Mouse (Mus musculus): ENCODE measurements around the gene Eif2b3.
A peak's percentile ranks its signal among the peaks of the same experiment; 100 is the strongest.

Eif2b3 gene

DNA sequence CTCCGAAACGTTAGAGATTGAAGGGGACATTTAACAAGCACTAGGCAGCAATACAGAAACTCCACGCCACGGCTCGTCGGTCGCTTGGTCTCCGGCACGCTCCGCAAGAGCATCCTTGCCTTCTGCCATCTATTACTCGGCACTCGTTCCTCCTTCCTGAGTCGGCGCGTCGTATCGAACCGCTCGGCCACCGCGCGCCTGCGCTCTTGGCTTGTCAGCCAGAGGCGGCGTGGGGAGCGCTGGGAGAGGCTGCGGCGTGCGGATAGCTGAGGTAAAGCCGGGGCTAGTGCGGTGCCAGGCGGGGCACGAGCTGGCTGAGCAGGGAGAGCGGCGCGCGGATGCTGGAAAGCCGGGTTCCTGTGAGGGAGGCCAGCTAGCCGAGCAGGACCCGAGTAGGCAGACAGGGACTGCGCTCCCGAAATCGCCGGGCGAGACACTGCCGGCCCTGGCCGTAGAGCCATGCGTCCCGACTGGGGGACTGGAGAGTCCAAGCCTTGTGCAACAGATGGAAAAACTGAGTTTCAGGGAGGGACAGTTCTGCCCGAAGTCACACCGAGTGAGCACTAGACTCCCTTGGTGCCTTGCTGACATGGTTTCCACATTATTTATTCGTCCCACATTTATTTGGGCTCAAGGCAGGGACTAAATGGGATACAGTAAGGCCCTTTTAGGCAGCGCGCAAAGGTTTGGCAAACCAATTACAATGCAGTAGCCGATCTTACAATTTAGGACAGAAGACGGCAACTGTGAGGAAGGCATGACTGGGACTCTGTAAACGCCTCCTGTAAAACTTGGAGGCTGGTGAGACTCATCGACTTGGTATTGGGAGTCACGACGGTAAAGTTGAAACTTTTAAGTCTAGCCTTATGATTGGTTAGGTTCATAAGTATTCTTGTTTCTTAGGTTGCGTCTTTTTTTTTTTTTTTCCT is at the start of gene Eif2b3:
Gene Eif2b3, plus strand, starts transcription at position 197 of the 929 bp plus-strand sequence.
- DNase-seq (ENCODE audit: low spot score), result peak; percentile 55

DNA sequence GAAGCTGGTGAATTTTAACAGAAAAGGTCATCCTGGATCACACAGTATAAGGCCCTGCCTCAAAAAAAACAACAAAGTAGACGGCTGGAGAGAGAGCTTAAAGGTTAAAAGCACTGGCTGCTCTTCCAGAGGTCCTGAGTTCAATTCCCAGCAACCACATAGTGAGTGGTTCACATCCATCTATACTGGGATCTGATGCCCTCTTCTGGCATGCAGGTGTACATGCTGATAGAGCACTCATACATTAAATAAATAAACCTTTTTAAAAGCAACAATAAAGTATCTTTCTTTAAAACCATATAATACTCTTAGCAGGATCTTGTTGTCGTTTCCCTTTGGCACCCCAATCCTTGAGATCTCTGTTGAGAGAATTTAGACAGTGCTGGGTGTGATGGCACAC is 42.7 kb upstream of the Eif2b3 start:
- no peak for DNase-seq (ENCODE audit: low spot score)

DNA sequence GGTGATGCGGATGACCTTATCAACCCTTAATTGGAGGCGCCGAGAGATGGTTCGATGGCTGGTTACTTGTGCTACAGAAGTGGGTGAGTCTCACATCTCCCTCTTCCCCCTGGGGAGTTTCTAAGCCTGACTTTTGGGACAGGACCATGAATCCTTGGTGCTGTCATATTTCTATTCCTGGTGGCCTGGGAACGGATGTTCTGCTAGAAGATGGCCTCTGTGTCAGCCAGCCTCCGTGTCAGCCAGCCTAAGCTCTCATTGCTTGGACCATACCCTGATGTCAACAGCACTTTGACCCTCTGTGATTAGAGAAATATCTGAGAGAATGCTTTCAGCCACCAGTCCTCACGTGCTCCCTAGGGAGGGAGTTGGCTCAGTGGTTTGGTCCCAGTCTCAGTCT is 33.5 kb upstream of the Eif2b3 start:
- DNase-seq (ENCODE audit: low spot score), result no peak

DNA sequence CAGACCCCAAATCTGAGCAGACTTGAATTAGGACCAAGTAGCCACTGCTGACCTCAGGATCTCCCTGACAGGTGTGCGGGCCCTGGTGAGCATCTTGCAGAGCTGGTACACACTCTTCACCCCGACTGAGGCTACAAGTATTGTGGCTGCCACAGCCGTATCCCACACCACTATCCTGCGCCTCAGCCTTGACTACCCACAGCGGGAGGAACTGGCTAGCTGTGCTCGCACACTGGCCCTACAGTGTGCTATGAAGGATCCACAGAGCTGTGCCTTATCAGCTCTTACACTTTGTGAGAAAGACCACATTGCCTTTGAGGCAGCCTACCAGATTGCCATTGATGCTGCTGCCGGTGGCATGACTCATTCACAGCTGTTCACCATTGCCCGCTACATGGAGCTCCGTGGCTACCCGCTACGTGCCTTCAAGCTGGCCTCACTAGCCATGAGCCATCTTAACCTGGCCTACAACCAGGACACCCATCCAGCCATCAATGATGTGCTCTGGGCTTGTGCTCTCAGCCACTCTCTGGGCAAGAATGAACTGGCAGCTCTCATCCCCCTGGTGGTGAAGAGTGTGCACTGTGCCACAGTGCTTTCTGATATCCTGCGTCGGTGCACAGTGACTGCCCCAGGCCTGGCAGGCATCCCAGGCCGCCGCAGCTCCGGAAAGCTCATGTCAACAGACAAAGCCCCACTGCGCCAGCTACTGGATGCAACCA is 32.6 kb upstream of the Eif2b3 start:
- DNase-seq (ENCODE audit: low spot score), result no peak

DNA sequence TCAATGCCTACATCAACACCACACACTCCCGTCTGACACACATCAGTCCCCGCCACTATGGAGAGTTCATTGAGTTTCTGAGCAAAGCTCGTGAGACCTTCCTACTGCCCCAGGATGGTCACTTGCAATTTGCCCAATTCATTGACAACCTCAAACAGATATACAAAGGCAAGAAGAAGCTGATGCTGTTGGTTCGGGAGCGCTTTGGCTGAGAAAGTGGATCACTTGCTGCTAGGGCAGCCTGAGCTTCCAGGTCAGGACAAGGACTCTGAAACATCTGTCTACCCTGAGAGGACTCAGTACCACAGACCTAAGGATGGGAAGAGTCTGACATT is 32.1 kb upstream of the Eif2b3 start:
- no peak for DNase-seq (ENCODE audit: low spot score)

DNA sequence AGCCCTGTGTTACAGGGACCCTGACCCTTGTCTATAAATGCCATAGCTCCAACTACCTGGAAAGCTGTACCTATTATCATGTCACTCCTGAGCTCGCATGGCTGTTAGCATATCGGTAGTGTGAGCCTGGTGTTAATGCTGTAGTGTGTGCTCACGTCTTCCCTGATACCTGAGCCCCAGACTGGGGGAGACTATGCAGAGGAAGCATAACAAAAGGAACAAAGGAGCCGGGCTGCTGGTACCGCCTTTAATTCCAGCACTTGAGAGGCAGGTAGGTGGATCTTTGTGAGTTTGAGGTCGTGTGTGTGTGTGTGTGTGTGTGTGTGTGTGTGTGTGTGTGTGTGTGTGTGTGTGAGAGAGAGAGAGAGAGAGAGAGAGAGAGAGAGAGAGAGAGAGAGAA is 29.5 kb upstream of the Eif2b3 start:
- no peak for DNase-seq (ENCODE audit: low spot score)

DNA sequence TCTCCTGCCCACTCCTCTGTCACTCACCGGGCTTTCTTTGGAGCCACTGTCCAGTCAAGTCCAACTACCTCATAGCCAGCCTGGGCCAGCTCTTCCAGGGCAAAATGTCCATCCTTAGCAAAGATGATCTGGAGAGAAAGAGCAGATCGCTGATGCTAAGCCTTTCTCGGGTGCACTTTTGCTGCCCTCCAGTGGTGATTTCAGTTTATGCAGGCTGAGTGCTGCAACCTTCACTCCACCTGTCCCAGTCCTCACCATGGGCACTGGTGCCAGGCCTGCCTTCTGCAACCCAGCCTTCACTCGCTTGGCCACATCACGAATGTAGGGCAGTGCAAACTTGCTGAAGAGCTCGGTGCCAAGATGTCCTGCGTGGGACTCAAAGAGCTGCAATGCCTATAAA is 27.8 kb upstream of the Eif2b3 start:
- no peak for DNase-seq (ENCODE audit: low spot score)

DNA sequence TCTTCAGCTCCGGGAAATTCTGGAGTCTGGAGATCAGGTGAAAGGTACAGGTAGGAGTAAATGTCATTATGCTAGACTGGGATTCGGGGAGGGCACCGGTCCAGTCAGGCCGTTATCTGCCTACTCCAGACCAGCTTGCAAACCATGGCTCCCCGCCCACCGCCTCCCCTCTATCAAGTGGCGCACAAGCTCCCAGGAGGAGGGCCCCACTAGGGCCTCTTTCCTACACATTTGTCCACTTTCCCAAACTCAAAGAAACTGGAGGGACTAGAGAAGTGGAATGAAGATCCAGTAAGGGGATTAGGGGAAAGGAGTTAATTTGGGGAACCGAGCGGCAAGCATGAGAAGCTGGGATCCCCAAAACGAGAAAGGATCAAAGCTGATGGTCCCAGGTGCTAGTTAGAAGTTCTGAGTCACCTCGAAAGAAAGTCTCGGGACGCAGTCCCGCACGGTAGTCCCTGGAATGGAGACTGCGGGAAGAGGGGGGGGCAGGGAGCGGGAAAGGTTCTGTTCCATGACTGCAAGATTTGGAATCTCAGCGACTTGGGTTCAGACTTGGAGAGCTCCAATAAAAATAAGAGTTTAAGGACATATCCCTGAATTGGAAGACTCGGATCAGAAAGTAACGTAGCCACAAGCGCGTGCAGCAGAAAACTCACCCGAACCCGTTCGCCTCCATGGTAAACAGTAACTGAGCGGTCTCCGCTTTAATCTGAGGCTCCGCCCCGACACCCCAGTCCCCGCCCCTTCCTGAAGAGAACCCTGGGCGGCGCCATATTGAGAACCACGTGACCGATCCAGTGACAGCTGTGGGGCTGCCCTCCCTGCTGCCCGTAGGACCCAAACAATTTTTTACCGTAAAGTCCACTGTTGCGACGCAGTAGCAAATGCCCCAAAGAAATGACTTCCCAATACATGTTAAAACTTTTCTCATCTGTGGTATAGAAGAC is 25.3 kb upstream of the Eif2b3 start, which contains the start of gene Urod:
Gene Urod, minus strand, starts transcription at position 742 of the 950 bp plus-strand sequence.
- peak; percentile 60 for DNase-seq (ENCODE audit: low spot score)

DNA sequence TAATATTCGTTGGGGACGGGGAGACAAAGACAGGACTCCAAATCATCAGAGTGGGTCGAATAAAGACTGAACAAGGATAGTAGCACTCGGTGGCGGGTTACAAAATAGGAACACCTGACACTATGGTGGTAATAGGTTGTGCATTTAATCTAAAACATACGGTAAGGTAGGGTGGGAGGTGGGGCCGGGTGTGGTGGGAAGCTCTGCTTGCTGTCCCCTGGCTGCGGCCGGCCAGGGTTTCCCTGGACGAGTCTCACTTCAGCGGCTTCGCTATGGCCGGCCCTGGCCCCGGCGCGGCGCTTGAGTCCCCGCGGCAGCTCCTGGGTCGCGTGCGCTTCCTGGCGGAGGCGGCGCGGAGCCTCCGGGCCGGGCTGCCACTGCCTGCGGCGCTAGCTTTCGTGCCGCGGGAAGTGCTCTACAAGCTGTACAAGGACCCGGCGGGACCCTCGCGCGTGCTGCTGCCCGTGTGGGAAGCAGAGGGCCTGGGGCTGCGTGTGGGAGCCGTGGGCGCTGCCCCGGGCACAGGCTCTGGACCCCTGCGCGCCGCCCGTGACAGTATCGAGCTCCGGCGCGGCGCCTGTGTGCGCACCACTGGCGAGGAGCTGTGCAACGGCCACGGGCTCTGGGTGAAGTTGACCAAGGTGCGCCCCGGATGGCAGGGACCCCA is 23.9 kb upstream of the Eif2b3 start, which contains the start of gene Hectd3:
Gene Hectd3, plus strand, starts transcription at position 187 of the 667 bp plus-strand sequence.
- no peak for DNase-seq (ENCODE audit: low spot score)

DNA sequence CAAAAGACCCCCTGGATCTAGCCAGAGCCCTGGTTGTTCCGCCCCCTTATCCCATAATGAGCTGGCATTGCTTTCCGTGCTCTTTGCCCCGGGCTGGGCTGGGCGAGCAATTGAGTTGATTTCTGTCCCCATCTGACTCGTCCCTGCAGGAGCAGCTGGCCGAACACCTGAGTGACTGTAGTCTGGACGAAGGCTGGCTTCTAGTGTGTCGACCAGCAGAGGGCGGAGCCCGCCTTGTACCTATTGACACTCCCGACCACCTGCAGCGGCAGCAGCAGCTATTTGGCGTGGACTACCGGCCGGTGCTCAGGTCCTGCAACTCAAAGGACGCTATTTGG is 23.4 kb upstream of the Eif2b3 start:
- no peak for DNase-seq (ENCODE audit: low spot score)

DNA sequence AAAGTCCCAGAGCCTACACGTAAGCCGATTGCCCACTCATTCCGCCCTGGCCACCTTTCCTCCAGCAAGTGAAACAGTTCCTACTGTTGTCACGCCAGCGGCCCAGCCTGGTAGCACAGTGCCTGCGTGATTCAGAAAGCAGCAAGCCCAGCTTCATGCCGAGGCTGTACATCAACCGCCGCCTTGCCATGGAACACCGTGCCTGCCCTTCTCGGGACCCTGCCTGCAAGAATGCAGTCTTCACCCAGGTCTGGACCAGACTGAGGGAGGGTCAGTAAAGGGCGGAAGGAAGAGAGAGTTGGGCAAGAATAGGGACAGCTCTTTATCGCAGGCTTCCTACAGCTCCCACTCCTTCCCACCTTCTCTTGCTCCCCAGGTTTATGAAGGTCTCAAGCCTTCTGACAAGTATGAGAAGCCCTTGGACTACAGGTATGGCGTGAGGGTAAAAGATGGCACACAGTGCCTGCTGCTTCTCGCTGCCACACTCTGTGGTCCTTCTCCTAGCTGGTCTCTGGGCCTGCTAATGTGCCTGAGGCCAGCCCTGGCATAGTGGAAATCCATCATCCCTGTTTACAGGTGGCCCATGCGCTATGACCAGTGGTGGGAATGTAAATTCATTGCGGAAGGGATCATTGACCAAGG is 19.6 kb upstream of the Eif2b3 start:
- DNase-seq (ENCODE audit: low spot score), result no peak

DNA sequence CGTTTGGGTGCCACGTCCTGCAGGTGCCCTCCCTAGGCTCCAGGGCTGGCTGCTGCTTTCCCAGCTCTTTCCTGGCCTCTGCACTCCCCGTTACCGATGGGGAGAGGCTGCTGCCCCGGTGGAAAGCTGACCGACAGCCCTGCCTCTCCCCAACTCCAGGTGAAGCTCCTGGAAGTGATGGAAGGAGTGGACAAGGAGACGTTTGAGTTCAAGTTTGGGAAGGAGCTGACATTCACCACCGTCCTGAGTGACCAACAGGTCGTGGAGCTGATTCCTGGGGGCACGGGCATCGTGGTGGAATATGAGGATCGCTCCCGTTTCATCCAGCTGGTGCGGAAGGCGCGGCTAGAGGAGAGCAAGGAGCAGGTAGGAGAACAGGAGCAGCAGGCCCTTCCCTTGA is 17.2 kb upstream of the Eif2b3 start:
- DNase-seq (ENCODE audit: low spot score), result no peak

DNA sequence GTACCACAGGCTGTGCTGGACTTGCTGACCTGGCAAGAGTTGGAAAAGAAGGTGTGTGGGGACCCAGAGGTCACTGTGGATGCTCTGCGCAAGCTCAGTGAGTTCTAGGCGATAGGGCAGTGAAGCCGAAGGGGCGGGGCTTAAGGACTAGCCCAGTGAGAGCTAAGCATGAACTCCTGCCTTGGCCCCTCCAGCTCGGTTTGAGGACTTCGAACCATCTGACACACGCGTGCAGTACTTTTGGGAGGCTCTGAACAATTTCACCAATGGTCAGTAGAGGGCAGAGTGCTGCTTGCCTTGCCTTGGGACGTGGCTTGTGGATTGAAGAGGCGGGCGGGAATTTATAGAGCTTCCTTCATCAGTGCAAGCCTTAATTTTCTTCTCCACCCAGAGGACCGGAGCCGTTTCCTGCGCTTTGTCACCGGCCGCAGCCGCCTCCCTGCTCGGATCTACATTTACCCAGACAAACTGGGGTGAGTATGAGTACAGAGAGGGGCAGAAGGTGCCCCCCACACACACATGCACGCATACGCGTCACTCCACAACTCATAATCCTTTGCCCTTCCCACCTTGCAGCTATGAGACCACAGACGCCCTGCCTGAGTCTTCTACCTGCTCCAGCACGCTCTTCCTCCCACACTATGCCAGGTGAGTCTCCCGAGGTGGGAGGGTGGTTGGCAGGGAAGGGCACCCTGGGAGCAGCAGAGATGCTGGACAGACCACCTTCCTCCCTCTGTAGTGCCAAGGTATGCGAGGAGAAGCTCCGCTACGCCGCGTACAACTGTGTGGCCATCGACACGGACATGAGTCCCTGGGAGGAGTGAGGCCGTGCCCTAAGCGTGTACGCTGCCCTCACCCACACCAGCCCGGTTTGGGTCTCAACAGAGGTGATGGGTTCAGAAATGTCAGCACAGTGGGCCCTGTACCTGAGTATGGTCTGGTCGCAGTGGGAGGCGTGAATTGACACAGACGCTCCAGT is 16.4 kb upstream of the Eif2b3 start:
- DNase-seq (ENCODE audit: low spot score), result no peak

DNA sequence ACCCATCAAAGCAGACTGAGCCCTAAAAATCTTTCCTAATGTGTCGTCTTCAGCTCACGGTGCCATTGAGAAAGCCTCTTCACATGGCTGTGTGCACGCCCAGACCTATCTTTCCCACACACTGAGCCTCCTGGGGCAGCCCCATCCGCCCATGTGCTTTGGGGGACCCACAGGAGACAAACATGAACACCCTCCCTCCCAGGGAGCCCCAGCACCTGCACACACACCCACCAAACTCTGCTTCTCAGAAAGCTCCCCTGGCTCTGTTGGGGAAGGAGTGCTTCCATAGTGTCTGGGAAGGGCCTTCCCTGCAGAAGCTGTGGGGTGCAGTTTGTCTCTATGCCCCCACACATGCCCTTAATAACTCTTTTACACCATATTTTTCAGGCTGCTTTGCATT is 14.6 kb upstream of the Eif2b3 start:
- no peak for DNase-seq (ENCODE audit: low spot score)

DNA sequence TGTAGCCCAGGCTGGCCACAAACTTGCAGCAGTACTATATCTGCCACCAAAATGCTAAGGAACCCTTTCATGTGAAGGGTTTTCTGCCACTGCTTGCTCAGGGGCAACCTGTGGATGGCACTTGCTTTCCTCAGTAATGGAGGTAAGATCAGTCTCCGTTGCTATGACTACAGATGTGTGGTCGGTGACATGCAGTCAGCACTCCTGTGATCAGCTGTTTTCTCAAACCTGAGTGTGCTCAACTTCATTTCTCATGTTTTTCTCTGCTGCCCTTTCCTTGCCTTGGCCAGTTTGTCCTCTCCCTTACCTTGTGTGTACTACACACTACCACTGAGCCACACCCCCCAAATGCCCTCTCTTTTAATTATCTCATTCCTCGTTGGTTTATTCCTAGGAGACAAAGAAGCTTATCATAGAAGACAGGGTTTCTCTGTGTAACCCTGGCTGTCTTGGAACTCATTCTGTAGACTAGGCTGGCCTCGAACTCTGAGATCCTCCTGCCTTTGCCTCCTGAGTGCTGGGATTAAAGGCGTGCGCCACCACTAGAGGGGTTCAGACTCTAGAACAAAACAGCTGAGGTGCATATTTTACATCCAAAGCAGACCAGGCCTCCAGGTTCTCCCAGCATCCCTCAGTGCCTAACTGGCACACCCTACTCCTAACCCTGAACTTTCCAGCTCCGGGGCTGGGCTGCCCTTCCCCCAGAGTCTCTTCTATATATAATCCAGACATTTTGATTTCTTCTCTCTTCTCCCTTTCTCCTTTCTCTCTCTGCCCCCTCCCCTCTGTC is 13.4 kb upstream of the Eif2b3 start:
- no peak for DNase-seq (ENCODE audit: low spot score)

DNA sequence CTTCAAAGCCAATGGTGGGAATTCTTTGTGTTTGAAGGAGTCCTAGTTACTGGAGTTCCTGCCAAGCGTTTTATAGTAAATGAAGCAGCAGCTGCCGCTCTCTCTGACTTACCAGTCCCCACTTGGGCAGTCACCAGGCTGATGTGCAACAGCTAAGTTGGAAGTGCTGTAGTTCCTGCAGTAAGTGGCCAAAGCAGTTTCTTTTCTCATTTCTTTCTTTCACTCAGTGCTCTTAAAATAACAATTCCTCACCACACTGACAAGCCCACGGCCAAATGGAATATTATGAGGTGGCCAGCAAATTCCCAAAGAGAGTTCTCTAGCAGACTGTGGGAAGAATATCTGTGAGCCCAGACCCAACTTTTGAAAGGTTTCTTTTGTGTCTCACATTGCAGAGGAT is 12.1 kb upstream of the Eif2b3 start:
- DNase-seq (ENCODE audit: low spot score), result no peak

DNA sequence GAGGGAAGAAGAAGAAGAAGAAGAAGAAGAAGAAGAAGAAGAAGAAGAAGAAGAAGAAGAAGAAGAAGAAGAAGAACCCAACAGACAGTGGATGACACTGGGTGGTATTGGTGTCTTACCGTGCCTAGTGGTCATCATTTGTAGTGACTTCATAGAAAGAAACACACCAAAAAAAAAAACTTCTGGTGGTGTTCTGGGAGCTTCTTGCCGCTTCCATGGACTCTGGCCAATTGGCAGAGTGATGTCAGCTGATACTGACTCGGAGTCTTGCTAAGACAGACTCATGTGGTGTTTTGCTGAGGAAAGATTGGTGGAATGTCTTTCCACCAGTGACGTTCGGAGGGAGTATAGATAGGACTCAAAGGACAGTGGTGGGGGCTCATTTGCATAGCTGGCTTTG is 9.0 kb upstream of the Eif2b3 start:
- DNase-seq (ENCODE audit: low spot score), result no peak

DNA sequence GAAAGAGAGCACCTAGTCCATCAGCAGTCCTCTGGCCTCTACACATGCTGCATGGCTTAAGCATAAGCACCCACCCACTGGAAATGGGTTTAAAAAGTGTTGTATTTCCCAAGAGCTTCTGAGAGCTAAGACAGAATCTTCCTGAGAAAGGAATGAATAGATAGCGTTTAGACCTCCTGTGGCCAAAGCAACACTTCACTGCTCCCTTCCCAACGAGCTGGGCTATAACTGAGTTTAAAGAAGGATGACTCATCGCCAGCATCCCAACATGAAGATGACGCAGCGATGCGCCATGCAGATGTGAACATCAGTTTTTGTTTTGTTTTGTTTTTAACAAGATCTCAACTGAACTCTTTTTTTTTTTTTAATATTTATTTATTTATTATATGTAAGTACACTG is 5.6 kb upstream of the Eif2b3 start:
- no peak for DNase-seq (ENCODE audit: low spot score)

DNA sequence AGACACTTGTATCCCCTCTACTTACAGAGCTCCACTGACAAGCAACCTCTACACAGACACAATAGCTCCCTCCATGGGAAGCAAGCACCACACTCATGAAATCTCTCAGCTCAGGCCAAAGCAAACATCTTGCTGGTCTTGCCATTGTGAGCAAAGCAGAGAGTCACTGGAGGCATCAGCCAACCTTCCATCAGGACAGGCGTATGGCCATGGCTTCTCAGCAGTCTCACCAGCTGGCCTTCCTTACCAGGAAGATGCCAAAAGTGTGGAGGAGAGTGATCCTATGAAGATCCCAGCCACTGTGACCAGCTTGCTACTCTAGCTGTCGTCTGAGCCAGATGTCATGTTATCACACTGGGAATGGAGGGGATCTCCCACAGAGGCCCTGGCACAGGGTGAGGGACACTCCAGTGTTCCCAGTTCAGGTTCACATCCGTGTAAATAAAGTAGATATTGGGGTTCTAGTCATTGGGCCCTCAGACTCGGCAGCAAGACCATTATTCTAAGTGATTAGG is 4.2 kb upstream of the Eif2b3 start:
- DNase-seq (ENCODE audit: low spot score), result no peak

Measured in urinary bladder, postnatal 10 days (tissue).